Comparison of ENCODE assay signal across 29 mouse cellular contexts in genomic region chr17:70002026-70002425, GRCm38 (mm10). TPM values are rescaled to one million over a fixed set of nuclear protein-coding genes. Genes with fewer than 3 reads are reported as not detected.
DNase-seq lines count a peak whose midpoint lies in the region.
"Had no signal": no experiment of that assay in that cellular context is flagged by ENCODE, and none has a peak within 500 bp of the region (broad histone marks: within the 10 kb centered on the region; RNA-seq: fewer than 3 reads in every experiment).

No protein-coding gene starts in this region.

- no peak overlapping the region for H3K27ac ChIP-seq in midbrain, embryonic 10.5 days (replicated peaks)
- H3K27ac ChIP-seq: embryonic facial prominence, embryonic 10.5 days; embryonic facial prominence, embryonic 15.5 days; forebrain, embryonic 12.5 days; heart, adult 2 months; kidney, embryonic 15.5 days; limb, embryonic 13.5 days; liver, embryonic 14.5 days had no signal

- no peaks in the 10 kb centered on the region for H3K36me3 ChIP-seq in midbrain, embryonic 10.5 days
- H3K36me3 ChIP-seq: embryonic facial prominence, embryonic 10.5 days; embryonic facial prominence, embryonic 15.5 days; forebrain, embryonic 12.5 days; heart, embryonic 12.5 days; kidney, embryonic 15.5 days; limb, embryonic 13.5 days had no signal

- 91% methylated on average over 3 of the region's 3 CpGs for WGBS in midbrain, embryonic 10.5 days

- H3K4me1 ChIP-seq in midbrain, embryonic 10.5 days, result no peaks in the 10 kb centered on the region
- H3K4me1 ChIP-seq: embryonic facial prominence, embryonic 10.5 days; embryonic facial prominence, embryonic 15.5 days; forebrain, embryonic 12.5 days; heart, embryonic 12.5 days; kidney, embryonic 15.5 days; limb, embryonic 13.5 days had no signal

- H3K27me3 ChIP-seq in midbrain, embryonic 10.5 days (ENCODE audit: low read depth, poor library complexity, severe bottlenecking), result no peaks in the 10 kb centered on the region
- H3K27me3 ChIP-seq: embryonic facial prominence, embryonic 15.5 days; forebrain, embryonic 12.5 days; heart, embryonic 12.5 days; kidney, embryonic 15.5 days; limb, embryonic 13.5 days; Patski had no signal

- H3K4me3 ChIP-seq in midbrain, embryonic 10.5 days, result no peak overlapping the region
- H3K4me3 ChIP-seq: embryonic facial prominence, embryonic 10.5 days; embryonic facial prominence, embryonic 15.5 days; forebrain, embryonic 12.5 days; heart, adult 2 months; heart, embryonic 12.5 days; kidney, embryonic 15.5 days; limb, embryonic 13.5 days had no signal

- H3K9me3 ChIP-seq in midbrain, embryonic 10.5 days (replicated peaks), result no peaks in the 10 kb centered on the region
- H3K9me3 ChIP-seq: embryonic facial prominence, embryonic 10.5 days; embryonic facial prominence, embryonic 15.5 days; forebrain, embryonic 12.5 days; kidney, embryonic 15.5 days; limb, embryonic 13.5 days had no signal

- peak; percentile 48 for DNase-seq in heart, adult 11 months
- DNase-seq in heart, postnatal 4 days, result no peak
- DNase-seq in brain, adult 2 months (ENCODE audit: low read depth, low spot score), result peak; percentile 89
- DNase-seq in cerebellum, adult 8-10 months, result peak; percentile 64
- DNase-seq in cerebellum, postnatal 25 days, result peak; percentile 50 to 55
- no peak for DNase-seq in midbrain, embryonic 10.5 days (ENCODE audit: low spot score)
- DNase-seq in embryo, embryonic 10.5 days (ENCODE audit: low spot score), result no peak
- DNase-seq: adrenal gland, postnatal 10 days; forebrain, postnatal 0 days; gastrocnemius, postnatal 36 days; heart, adult 2 months; kidney, adult 18-20 months; kidney, postnatal 25 days; lung, embryonic 14.5 days; lung, postnatal 14 days; right cerebral cortex, adult 18-20 months; spleen, adult 18-20 months; thymus, adult 18-20 months; thymus, postnatal 25 days had no signal

RNA-seq across cellular contexts. Expression of gene Dlgap1, which starts 33.2 kb away (rescaled TPM):
- under 1 TPM; 0.10 to 0.32 TPM for total RNA-seq in heart, postnatal 4 days (2021)
- polyA plus RNA-seq in midbrain, embryonic 10.5 days (2016; fragmentation: Nextera tagmentation; extraction: Ambion mirVana), result 1.0 and 2.6 TPM in 2 replicates
- total RNA-seq: hematopoietic stem cell, adult 5-6 weeks; MEL had no signal

Comparison
In these comparisons a context has a peak if more than half of its experiments do, and no peak if none do; other contexts are left out.
1. DNase-seq: peak in heart, adult 11 months (single experiment), brain, adult 2 months (single experiment), cerebellum, adult 8-10 months (single experiment) and cerebellum, postnatal 25 days (2 of 2); none in heart, postnatal 4 days (single experiment), midbrain, embryonic 10.5 days (single experiment) and embryo, embryonic 10.5 days (single experiment).